Mouse (Mus musculus): ENCODE measurements around the gene Slc6a1.

DNA sequence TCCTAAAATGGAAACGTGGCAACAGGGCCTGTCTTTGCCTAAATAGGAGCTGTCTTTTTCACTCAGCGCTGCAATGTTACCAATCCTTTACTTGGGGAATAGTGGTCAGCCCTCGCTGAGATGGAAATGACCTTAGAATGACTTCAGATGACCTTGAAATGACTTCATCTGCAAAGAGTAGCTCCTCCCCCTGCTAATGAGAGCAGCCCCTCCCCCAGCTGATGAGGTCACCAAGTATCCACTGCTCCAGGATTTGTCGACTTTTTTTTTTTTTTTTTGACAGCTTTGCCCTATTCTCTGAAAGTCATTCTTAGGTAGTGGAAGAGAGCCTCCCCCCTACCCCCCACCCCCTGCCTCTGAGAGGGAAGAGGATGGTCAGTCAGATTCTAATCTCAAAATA is 3.0 kb downstream of the Slc6a1 start:
- TF ChIP-seq CTCF (IDR thresholded peaks at IDR 0.05; ENCODE audit: extremely low read depth, insufficient read depth, insufficient read length, insufficient replicate concordance), result no peak
- TF ChIP-seq POLR2A (IDR thresholded peaks at IDR 0.05; ENCODE audit: low read depth, low read length), result no peak

Measured in spleen, adult 2 months (tissue).